Mouse (Mus musculus): ENCODE results near the gene Atp5d. TPM values are rescaled to one million over a fixed set of nuclear protein-coding genes. Genes with fewer than 3 reads are reported as not detected.

The Atp5d gene
- total RNA-seq, 2 experiments from 2014 or later = 12.1 to 48.8 TPM

DNA sequence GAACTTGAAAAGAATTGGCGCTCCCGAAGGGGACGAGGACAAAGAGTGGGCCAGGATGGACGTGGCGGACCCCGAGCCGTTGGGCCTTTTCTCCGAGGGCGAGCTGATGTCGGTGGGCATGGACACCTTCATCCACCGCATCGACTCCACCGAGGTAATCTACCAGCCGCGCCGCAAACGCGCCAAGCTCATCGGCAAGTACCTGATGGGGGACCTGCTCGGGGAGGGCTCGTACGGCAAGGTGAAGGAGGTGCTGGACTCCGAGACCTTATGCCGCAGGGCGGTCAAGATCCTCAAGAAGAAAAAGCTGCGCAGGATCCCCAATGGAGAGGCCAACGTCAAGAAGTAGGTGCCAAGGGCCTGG, 21.9 kb upstream of the Atp5d start:
- no peak for ATAC-seq (replicated peaks; ENCODE audit: low FRiP score, poor library complexity, severe bottlenecking)

DNA sequence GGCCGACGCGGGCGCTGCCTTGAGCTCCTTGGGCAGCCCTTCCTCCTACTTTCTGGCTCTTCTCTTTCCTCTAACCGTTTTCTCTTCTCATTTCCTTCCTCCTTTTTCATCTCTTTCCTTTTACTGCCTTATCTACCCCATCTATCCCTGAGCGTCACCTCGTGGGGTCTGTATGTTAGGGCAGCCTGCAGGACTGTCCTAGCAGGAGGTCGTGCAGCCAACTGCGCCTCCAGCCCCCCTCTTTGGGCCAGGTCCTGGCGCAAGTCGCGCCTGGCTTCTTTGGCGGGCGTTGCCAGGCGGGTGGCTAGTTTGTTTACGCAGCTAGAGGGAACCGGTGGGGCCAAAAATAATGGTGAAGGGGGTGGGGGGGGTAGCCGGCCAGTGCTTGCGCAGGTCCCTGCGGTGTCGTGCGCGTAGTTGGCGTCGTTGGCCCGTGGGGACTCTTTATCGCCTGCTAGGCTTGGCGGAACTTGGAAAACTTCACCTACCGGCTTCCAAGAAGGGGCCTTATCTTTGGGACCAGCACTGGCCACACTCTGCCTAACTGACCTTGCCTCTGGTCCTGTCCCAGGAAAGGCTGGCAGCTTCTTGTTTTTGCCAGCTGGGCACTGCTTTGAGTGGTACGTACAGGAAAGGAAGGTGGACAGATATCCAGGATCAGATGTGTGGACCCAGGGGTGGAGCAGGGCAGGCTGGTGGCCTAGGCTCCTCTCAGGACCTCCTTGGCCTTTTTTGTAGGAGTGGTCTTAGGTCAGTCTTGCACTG, 21.3 kb upstream of the Atp5d start:
- peak; percentile 36 for ATAC-seq (replicated peaks; ENCODE audit: low FRiP score, poor library complexity, severe bottlenecking)

DNA sequence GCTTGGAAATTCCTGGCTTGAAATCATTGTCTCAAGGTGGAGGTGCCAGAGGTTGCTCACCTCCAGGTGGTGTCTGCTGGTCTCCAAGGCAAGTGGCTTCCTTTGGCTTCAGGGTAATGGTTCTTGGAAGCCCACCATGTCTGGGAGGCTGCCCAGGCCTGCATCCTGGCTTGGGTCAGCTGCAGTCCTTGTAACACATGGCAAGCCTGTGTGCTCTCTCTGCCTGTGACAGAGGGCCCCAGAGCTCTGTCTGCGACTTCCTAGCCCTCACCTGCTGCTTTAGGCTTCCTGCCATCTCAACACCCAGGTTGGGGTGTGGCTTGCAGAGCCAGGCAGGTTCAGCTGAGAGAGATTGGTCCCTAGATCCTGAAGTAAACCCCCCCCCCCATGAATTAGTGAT, 20.7 kb upstream of the Atp5d start:
- no peak for ATAC-seq (replicated peaks; ENCODE audit: low FRiP score, poor library complexity, severe bottlenecking)

DNA sequence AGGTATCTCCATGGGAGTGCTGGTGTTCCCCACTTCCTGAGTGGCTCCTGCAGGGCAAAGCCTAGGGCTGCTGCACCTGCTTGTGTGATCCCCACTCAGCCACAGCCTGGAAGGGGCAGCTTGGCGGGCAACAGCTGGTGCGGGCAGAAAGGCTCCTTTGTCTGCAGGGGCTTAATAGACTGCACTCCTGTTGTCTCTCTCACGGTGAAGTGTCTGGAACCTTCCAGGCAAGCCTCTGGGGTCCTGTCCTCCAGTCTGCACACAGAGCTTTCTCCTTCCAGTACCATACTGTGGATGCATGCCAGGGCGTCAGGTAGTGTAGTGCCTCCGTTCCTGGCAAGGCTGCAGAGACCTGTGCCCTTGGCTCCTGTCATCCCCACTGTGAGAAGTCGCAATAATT, 19.9 kb upstream of the Atp5d start:
- ATAC-seq (replicated peaks; ENCODE audit: low FRiP score, poor library complexity, severe bottlenecking) = no peak

DNA sequence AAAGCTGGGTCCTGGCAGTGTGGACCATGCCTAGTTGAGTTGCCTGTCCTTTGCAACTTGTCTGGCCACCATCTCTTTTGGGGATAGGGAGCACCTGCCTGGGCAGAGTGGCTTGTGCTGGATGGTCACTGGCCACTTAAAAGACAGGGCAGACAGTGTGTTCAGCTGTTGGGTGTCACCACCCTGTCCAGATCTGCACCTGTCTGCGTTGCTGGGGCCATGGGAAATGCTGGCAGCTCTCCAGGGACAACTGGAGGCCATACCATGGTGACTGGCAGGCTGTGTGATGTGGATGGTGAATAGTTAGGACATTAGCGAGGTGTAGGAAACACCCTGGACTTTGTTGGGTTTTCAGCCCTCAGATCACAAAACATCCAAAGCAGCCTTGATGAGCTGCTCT, 18.3 kb upstream of the Atp5d start:
- ATAC-seq (replicated peaks; ENCODE audit: low FRiP score, poor library complexity, severe bottlenecking) = no peak

DNA sequence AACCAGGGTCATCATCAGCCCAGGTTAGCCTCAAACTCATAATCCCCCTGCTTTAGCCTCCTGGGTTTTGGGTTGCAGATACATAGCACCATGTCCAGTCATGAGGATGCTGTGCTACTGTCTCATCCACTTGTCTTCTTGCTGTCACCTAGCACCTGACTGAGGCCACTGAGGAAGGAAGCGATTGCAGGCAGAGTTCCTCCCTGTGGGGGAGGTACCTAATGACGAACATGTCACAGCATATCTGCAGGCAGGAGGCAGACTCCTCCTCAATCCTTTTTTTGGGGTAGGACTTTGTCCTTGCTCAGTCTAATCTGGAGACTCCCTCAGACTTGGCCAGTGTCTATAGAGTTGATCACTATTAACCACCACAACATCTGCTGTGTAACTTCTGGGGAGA, 16.8 kb upstream of the Atp5d start:
- no peak for ATAC-seq (replicated peaks; ENCODE audit: low FRiP score, poor library complexity, severe bottlenecking)

DNA sequence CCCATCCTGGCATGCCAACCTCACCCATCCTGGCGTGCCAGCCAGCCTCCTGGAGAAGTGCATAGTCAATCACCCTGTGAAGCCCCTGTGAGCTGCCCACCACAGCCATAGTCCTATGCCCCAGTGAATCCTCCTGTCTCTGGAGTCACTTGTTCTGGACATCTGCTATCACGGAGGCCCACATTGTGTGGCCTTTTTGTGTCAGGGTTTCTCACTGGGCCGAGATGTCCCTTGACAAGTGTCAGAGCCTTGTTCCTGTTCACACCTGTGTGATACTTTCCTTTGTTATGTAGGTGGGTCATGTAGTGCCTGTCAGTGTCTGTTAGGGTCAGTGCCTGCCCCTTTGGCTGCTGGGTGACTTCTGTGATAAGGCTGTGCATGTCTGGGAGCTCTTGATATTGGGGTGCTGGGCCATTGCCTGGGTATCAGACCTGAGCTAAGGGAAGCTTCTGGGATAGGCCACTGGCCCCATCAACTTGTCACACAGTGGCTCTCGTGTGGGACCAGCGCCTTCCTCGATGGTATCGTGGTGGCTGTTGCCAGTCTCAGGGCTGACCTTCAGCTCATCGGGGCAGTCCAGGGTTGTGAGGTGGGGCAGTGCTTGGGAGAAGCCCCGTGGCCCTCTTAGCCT, 14.4 kb upstream of the Atp5d start:
- peak; percentile 83 for ATAC-seq (replicated peaks; ENCODE audit: low FRiP score, poor library complexity, severe bottlenecking)

DNA sequence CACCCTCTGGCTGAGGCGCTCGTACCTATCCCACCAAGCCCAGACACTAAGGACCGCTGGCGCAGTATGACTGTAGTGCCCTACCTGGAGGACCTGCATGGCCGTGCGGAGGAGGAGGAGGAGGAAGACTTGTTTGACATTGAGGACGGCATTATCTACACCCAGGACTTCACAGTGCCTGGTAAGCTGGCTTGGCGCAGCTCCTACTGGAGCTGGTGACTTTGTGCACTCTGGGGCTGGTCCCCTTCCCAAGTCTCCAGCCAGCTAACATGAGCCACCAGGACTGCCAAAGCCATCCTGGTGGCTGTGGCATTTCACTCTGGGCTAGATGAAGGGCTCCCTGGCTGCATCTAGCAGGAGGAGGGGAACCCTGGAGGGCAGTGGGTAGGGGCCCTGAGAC, 10.5 kb upstream of the Atp5d start:
- ATAC-seq (replicated peaks; ENCODE audit: low FRiP score, poor library complexity, severe bottlenecking) = no peak

DNA sequence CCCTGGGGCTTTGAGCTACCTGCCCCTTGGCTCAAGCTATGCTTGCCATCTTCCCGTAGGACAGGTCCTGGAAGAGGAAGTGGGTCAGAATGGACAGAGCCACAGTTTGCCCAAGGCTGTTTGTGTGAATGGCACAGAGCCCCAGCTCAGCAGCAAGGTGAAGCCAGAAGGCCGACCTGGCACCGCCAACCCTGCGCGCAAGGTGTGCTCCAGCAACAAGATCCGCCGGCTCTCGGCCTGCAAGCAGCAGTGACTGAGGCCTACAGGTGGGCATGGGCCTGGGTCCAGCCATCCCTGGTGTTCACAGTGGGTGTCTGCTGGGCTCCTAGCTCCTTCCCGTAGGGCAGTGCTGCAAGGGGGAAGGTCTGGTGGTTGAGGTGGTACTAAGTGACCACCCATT, 8.6 kb upstream of the Atp5d start:
- ATAC-seq (replicated peaks; ENCODE audit: low FRiP score, poor library complexity, severe bottlenecking) = no peak

DNA sequence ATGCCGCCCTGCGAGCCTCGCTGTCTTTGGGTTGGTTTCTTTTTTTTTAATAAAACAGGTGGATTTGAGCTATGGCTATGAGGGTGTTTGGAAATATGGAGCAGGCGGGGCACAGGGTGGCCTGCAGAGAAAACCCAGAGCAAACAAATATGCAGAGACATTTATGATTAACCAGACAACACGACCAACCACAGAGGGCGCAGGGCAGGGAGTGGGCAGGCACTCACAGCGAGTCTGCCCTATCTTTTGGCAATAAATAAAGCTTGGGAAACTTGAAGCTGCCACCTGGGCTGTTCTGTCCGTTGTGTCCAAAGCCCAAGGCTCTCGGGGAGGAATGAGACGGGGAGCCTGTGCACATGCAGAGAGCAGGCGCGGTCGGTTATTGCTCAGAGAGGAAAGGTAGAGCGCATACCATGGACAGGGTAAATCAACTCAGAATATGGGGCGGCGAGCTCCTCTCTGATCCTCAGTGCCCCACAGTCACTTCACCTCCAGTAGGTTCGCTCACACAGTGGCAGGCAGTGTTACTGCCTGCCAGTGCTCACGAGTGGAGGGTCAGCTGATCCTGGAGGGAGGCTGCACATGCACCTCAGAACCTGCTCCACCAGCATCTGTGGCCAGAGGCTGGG, 7.9 kb upstream of the Atp5d start:
- no peak for ATAC-seq (replicated peaks; ENCODE audit: low FRiP score, poor library complexity, severe bottlenecking)

DNA sequence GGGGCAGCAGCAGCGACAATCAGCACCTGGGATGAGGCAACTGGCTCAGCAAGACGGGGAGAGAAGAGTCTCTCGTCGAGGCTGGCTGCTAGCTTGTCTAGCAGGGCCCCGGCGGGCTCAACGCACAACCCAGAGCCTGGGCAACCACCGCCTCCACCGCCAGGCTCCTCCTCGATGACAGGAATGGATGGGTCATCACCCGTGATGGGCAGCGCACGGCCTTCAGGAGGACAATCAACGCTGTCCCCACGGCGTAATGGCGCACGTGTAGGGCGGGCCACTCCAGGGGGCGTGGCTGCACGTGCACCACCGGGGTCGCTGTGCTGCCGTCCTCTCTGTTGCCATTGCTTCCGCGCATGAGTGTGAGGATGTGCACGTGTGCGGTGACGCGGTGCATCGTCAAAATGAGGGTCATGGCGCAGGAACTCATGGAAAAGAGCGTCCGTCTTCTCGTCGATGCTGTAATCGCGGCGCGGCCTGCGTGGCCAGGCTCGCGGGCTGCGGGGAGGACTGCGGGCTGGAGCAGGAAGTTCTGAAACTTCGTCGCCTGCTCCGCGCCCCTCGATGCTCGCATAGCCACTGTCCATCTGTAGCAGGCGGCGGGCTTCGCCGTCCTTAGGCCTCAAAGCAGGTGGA, 7.0 kb upstream of the Atp5d start:
- ATAC-seq (replicated peaks; ENCODE audit: low FRiP score, poor library complexity, severe bottlenecking) = no peak

DNA sequence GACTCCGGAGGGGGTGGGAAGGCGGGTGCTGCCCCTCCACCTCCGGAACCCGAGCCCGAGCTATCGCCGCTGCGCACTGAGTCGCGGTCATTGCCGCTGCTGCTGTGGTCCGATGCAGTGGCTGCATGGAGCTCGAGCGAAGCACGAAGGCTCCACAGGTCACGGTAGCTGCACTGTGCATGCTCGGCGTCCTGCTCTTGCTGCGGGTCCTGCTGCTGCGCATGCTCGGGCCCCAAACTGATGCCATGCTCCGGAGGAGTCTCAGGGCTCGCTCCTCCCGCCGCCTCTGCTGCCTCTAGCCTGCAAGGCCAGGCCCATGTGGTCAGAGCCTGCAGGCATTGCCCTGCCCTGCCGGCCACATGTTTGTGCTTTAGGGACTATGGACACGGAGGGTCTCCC, 6.5 kb upstream of the Atp5d start:
- ATAC-seq (replicated peaks; ENCODE audit: low FRiP score, poor library complexity, severe bottlenecking) = no peak

DNA sequence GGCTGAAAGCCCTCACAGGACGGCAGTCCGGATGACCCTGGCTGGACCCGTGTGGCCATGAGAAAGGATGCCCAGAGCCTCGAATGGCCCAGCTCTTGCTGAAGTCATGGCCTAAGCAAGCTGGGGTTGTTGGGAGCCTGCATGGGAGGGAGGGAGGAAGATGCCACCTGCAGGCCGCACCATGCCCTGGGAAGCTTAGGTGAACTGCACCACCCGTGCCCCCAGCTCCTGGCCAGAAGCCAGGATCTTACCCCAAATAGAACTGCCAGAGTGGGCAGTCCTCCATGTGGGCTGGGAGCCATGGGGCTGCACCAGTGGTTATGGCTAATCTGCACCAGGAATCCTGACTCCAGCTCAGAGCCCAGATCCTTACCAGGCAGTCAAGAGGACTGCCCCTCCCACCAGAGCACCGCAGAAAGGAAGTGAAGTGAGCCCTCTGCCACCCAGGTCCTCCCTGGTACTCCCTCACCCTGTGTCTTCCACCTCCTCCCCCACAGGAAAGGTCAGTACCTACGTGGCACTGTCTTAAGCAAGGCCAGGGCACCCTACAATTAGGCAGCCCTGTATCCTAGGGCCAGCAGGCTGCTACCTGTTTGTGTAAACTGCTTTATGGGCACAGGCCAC, 5.1 kb upstream of the Atp5d start:
- peak; percentile 31 for ATAC-seq (replicated peaks; ENCODE audit: low FRiP score, poor library complexity, severe bottlenecking)

DNA sequence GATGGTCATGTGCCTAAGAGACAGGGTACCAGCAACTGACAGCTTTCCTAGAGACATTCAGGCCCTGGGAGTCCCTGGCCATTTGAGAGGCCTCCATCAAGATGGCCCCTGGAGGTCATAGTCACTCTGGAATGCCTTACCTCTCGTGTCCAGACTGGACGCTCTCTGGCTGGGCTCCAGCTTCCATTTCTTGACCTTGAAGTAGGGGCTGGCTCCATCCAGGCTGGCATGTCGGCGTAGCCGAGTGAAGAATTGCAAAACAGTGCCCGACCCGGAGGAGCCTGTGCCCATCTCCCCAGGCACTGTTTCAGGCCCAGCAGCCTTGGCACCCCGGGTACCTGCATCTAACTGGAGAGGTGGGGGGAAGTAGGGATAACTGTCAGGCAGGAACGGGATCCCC, 4.0 kb upstream of the Atp5d start:
- ATAC-seq (replicated peaks; ENCODE audit: low FRiP score, poor library complexity, severe bottlenecking) = no peak

DNA sequence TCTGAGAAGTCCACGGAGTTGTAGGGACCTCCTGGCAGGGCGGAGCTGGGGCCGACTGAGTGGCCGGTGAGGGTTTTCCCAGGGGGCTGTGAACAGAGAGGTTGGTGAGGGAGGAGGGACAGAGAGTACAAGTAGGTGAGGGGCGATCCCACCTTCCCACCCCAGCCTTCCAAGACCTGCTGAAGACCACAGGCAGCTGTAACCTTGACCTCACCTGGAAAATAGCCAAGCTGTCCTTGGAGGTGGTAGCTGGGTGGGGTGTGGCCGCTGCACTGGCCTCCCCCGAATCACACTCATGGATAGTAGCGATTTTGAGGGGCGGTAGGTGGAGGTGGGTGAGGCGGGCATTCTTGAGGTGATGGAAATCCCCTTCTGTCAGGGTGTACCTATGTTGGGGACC, 3.3 kb upstream of the Atp5d start:
- ATAC-seq (replicated peaks; ENCODE audit: low FRiP score, poor library complexity, severe bottlenecking) = no peak

DNA sequence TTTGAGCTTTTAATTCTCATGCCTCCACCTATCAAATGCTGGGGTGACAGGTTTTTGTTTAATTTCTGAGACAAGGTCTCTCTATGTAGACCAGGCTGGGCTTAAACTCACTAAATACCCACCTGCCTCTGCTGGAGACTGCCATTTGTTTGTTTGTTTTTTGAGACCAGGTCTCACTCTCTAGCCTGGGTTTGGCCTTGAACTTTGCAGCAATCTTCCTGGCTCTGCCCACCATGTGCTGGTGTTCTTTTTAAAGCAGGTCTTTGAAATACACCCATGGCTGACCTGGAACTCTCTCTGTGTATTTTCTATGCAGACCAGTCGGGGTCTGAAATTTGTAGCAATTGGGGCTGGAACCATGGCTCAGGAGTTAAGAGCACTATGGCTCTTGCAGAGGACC, 2.8 kb upstream of the Atp5d start:
- ATAC-seq (replicated peaks; ENCODE audit: low FRiP score, poor library complexity, severe bottlenecking) = no peak

DNA sequence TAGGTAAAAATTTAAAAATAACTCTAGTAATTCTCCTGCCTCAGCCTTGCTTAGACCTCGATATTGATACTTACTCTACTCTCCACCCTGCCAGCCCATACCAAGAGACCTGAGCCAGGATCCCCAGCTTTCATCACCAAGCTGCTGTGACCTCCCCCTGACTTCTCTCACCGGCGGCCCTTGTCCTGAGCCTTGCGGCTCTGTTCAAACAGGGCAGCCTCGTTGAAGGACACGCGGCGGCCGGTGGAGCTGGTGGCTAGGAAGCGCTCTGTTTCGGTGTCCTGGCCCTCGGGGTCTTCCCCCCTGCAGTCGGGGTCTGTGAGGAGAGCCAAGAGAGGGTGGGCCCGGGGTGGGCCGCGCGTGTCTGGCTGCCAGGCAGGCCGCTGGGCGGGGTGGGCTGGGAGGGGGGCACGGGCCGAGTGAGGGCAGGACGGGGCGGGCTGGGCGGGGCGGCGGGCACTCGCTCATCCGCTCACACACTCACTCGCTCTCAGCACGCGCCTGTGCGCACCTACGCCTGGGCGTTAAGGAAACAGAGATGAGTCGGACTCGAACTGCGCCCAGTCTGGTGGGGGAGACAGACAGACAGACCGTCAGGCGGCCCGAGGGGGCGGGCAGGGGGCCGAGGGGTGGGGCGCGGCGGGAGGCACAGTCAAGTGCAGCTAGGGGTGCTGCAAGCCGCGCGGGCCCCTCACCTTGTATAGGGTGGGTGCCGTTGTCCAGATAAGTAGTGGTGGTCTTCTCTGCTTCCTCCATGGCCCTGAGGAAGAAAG, 2.1 kb upstream of the Atp5d start:
- ATAC-seq (replicated peaks; ENCODE audit: low FRiP score, poor library complexity, severe bottlenecking) = no peak

DNA sequence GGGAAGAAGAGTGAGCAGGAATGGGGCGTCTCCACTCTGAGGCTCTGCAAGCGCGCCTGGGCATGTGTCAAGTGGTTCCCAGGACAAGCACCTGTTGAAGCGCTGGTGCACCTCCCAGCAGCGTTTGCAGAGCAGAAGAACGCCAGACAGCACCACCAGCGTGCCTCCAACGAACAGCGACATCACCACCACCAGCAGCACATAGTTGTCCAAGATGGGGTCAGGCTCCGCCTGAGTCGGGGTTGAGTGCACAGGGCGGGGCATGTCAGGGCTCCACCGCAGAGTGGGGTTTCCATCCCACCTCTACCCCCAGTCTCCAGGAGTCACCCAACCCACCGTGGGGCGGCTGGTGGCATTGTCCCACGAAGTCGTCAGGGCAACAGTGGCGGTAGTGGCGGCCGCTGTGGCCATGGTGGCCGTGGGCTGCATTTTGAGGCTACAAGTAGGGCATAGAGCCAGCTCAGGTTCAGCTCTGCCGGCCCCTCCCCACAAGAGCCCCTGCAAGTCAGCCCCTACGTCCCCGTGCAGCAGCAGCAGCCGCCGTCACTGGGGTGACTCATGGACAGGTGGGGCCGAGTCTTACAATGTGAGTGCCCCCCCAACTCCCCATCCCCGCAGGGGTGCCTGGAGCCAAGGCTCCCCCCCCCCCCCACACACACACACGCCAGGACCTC, 1.3 kb upstream of the Atp5d start:
- no peak for ATAC-seq (replicated peaks; ENCODE audit: low FRiP score, poor library complexity, severe bottlenecking)

All from erythroblast, adult 5-6 weeks (primary cell).